Mouse (Mus musculus) gastrocnemius, postnatal 14 days (tissue): ENCODE measurements around the gene Hoxd10. TPM values are rescaled to one million over a fixed set of nuclear protein-coding genes. Genes with fewer than 3 reads are reported as not detected.

Experiments used
- DNase-seq: peaks from one replicate; pipeline ENCODE4 v3.0.0; 2021; ENCODE audit warnings: mixed read lengths
- intact Hi-C: fragments of 180-260 bp; cut with DNase I; formaldehyde crosslinking; loops from one replicate; pipeline ENCODE4 v1.15.1; 2025; ENCODE audit warnings: low total_unique reads
- total RNA-seq, 2 experiments: library from RNA; stranded (reverse); gene quantifications; 2 replicates each; pipeline ENCODE4 v1.2.3; 2021

Hoxd10 gene
- total RNA-seq, 2 experiments from 2014 or later, result 4.4 to 4.5 TPM

- intact Hi-C loops, result loop anchor here (2.0 to 10.0 kb wide), 3 partner anchors 247 to 879 kb away; no protein-coding TSS in a partner anchor
- peak; percentile 91 for DNase-seq
Measured at GRCm38 (mm10) chr2:74715504-74716241, 23.9 kb downstream of the Hoxd10 start.

- intact Hi-C loops, result no loop called here
- DNase-seq, result no peak
Measured at GRCm38 (mm10) chr2:74720384-74720783, 28.7 kb downstream of the Hoxd10 start.

DNA sequence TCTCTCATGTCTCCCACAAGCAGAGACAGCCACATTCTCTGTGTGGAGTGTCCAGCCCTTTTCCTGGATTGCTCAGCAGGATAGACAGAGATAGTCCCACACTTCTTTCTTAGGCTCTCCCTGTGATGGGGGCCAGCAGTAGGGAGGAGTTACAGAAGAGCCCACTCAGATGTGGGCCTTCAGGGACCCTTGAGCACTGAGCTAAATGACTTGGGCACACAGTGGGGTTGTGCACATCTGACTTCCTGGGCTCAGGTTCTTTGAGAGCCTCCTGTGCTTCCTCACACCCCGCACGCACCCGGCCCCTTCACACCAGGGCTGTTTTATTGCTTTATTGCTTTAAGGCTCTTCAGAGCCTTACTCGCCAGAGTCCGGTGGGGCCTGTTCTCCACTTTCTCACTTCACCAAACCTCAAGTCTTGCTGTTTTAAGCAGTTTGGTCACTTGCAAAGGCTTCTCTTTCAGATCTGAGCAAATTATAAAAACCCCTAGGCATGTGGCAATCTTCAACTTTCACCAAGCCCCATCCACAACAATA lies 29.3 kb downstream of the Hoxd10 start:
- DNase-seq, result no peak
- intact Hi-C loops, result no loop called here

GRCm38 (mm10) chr2:74721882-74722281 lies 30.2 kb downstream of the Hoxd10 start:
- intact Hi-C loops, result no loop called here
- DNase-seq, result no peak

DNA sequence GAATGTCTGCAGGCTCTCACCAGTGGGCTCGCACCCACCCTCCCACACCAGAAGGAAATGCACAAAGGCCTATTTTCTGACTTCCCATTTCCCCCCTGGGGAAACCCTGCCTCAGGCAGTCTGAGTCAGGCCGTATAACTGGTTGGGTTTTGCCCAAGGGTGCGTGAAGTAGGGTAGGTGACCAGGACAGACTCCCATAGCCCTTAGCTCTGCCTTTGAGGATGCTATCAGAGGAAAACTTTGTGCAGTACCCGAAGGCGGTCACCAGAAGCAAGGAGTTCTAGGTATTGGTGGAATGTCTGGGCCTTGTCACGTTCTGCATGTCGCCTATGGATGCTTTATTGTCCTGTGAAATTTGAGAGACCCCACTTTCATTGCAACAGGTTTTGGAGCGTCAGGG lies 31.2 kb downstream of the Hoxd10 start:
- no peak for DNase-seq
- intact Hi-C loops, result no loop called here

DNA sequence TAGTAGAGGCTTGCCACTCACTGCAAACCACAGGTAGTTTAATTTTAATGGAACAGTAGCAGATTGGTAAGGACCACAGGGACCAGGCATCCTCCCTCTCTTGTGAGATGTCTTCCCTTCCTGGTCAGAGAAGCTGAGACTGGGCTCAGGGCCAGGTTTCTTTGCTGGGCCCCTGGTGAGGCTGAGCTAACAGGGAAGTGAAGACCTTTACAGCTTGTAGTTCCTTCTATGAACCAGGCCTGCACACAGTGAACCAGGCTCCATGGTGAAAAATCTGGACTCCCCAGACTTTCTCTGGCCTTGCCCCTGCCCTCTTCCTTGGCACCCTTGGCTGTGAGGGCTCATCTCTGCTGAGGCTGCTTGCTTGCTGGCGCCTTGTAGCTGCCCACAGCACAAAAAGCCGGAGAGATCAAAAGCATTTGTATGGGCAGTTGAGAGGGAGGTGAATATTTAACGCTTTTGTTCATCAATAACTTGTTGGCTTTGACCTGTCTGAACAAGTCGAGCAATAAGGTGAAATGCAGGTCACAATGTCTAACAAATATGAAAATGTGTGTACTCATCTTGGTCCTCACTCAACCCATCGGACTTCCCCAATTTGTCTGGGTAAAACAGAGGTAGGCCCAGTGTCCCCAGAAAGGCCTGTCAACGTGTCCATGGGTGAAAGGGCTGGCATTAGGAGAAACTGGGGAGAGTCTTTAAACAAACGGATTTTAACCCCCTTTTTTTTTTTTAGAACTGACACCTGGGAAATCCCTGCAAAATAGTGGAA lies 32.7 kb downstream of the Hoxd10 start:
- intact Hi-C loops, result no loop called here
- DNase-seq, result no peak

DNA sequence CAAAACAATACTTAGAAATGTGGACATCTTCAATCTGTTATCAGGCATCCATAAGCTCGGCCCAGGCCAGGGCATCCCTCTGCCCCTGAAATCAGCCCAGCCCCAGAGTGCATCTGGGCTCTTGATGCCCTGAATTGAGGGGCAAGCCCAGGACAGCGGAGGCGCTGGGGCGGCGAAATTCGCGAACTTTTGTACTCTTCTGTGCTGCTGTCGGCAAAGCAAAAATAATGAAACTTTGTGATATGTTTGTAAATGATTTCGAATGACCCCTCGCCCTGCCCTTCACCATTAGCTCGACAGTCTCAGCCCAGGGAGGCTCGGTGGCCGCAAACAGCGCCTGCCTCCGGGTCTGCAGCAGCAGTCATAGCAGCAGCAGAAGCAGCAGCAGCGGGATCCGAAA lies 33.4 kb downstream of the Hoxd10 start:
- DNase-seq, result no peak
- intact Hi-C loops, result no loop called here

GRCm38 (mm10) chr2:74726551-74726950 lies 34.8 kb downstream of the Hoxd10 start, which contains the start of gene Gm28230:
Gene Gm28230 (plus strand): TSS chr2:74726728.
- no peak for DNase-seq
- intact Hi-C loops, result no loop called here

DNA sequence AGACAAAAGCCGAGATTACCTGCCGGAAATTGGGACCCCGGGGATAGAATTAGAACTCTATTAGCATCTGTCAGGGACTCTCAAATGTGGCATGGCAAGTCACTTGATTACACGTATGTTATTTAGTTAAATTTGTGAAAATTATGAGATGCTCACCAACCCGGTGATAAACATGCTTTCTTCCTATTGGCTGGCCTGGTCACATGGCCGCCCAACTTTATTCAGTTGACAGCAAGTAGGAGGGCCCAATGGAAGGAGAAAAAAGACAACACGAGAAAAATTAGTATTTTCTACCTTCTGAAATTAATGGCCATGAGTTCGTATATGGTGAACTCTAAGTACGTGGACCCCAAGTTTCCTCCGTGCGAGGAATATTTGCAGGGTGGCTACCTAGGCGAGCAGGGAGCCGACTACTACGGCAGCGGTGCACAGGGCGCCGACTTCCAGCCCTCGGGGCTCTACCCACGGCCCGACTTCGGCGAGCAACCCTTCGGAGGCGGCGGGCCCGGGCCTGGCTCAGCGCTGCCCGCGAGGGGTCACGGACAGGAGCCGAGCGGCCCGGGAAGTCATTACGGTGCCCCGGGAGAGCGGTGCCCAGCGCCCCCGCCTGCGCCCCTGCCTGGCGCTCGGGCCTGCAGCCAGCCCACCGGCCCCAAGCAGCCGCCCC lies 35.4 kb downstream of the Hoxd10 start:
- DNase-seq, result no peak

GRCm38 (mm10) chr2:74727640-74728302 lies 36.0 kb downstream of the Hoxd10 start:
- DNase-seq, result no peak
- intact Hi-C loops, result no loop called here

More for the DNA sequence above, 35.4 kb downstream of the Hoxd10 start:
- intact Hi-C loops, result no loop called here

DNA sequence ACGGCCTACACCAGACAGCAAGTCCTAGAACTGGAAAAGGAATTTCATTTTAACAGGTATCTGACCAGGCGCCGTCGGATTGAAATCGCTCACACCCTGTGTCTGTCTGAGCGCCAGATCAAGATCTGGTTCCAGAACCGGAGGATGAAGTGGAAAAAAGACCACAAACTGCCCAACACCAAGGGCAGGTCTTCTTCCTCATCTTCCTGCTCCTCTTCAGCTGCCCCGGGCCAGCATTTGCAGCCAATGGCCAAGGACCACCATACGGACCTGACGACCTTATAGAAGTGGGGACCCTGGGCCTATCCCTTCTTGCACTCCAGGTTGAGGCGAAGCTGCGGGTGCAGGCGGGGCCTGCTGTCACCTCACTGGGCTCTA lies 36.6 kb downstream of the Hoxd10 start:
- intact Hi-C loops, result no loop called here
- DNase-seq, result no peak

DNA sequence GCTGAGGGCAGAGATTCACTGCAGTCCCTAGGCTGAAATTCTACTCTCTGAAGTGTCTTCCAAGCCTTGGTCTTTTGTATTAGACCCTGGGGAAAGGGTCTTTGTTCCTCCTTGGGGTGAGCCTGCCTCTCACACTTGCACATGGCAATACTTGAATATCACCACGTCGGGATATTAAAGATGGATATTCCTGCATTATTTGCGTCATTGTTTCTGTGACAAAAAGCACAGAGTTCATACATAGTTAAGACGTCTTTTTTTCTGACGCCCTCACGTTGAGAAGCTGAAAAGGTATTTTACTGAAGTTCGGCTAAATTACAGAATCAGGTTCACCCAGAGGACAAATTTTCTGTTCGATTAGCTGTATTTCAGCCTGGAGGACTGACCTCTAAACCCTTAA lies 38.6 kb downstream of the Hoxd10 start:
- intact Hi-C loops, result no loop called here
- no peak for DNase-seq

DNA sequence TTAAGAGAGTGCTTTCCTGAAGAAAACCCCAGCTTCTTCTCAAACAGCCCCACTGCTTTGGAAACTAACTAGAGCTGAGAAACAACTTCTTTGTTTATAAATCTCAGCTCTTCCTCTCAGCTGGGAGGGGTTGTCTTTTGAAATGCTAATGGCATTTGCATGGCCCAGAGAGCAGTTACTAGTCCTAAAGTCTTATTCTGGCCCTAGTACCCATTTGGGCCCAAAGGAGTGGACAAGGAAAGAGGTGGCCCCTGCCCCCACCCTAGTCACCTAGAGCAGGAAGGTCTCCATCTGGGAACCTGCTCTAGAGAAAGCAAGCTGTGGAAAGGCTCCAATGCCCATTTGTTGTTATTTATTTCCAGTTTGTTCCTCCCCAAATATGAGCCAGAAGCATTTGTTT lies 39.3 kb downstream of the Hoxd10 start:
- no peak for DNase-seq
- intact Hi-C loops, result no loop called here

GRCm38 (mm10) chr2:74731799-74732512 lies 40.2 kb downstream of the Hoxd10 start:
- intact Hi-C loops, result no loop called here
- no peak for DNase-seq

DNA sequence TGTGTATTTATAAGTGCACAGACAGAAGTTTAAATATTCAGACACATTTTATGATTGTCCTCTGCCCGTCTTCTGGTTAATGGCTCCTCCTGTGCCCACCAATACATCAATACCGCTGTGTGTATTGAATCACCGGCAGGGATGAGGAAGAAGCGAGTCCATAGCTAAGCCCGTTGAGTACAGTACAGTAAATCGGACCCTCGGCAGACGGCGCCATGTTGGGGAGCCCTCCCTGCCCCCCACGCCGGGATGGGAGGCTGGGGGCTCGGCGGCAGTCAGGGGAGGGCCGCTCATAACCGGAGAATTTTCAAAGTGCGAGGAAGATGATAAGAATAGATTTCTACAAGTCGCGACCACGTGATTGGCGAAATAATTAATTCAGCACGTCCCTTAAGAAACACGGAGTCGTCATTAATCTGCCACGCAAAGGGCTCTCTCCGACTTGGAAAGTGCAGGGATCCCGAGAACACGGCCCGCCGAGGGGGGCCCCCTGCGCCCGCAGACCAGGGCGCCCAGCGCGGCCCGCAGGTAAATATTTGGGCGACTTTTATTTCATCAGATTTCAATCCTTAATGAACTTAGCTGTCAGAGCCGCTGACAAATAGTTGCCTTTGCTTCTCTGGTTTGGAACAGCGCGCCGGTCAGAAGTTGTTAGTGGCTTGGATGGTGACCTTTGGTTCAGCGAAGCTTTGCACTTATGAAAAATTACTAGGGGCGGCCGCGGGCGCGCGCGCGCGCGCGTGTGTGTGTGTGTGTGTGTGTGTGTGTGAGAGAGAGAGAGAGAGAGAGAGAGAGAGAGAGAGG lies 41.0 kb downstream of the Hoxd10 start:
- intact Hi-C loops, result no loop called here

GRCm38 (mm10) chr2:74733317-74733661 lies 41.6 kb downstream of the Hoxd10 start:
- DNase-seq, result no peak
- intact Hi-C loops, result no loop called here

More for the DNA sequence above, 41.0 kb downstream of the Hoxd10 start:
- no peak for DNase-seq

DNA sequence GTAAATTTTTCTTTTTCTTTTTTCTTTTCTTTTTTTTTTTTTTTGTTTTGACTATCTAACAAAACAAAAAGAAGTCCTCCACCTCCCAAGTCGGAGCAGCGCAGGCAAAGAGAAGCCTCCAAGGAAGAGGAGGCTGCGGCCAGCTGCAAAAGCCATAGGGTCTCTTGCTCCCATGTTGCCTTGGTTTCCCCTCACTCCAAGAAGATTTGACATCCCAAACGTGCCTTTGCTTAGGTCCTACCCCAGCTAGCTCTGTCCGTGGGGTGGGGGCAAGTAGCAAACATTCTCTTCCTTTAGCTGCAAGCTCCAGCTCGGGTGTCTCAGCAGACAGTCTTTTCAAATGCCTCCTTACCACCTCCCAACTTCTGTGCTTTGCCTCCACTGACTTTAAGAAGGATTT lies 42.0 kb downstream of the Hoxd10 start:
- no peak for DNase-seq
- intact Hi-C loops, result no loop called here

DNA sequence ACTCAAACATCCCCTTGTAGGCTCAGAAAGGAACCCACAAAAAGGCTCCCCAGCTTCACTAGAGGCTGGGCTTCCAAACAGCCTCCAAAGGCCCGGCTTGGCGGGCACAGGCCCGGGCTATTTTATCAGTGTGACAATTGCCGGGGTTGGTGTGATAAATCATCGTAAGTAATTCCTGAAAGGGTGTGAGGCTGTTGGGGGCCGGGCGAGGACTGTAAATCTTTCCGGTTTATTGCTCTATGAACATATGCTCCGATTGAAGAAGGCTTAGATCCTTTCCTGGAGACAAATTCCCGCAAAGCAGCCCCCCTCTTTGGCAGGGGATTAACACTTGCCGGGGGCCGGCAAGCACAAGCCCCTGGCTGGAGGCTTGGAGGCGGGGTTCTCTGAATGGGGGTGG lies 42.7 kb downstream of the Hoxd10 start:
- intact Hi-C loops, result no loop called here
- no peak for DNase-seq
